Mouse (Mus musculus) forebrain, embryonic 13.5 days (tissue): ENCODE measurements around the gene 4932438H23Rik. TPM values are rescaled to one million over a fixed set of nuclear protein-coding genes. Genes with fewer than 3 reads are reported as not detected.

ENCODE experiments used
- ATAC-seq: fragments of 200-750 bp; cut with Nextera tagmentation; 2 replicates; pipeline ENCODE4 v1.8.0; 2017
- H3K27ac ChIP-seq: fragments of 300-500 bp; sonication (generic); 2 replicates; pipeline ENCODE4 v1.5.1; 2015; ENCODE audit warnings: inconsistent platforms, mild to moderate bottlenecking, moderate library complexity
- H3K27me3 ChIP-seq: fragments of 300-500 bp; sonication (generic); 2 replicates; pipeline ENCODE4 v1.6.1; 2015; ENCODE audit warnings: mild to moderate bottlenecking, inconsistent platforms
- H3K36me3 ChIP-seq: fragments of 300-500 bp; sonication (generic); 2 replicates; pipeline ENCODE4 v1.6.1; 2015; ENCODE audit warnings: mild to moderate bottlenecking, inconsistent platforms; ENCODE audit not compliant: poor library complexity, severe bottlenecking
- H3K4me1 ChIP-seq: fragments of 300-500 bp; sonication (generic); 2 replicates; pipeline ENCODE4 v1.6.1; 2015; ENCODE audit warnings: inconsistent platforms
- H3K4me2 ChIP-seq: fragments of 300-500 bp; sonication (generic); 2 replicates; pipeline ENCODE4 v1.6.1; 2015; ENCODE audit warnings: inconsistent platforms, mild to moderate bottlenecking, moderate library complexity
- H3K4me3 ChIP-seq: fragments of 300-500 bp; sonication (generic); 2 replicates; pipeline ENCODE4 v1.5.1; 2015; ENCODE audit warnings: mild to moderate bottlenecking, inconsistent platforms
- H3K9ac ChIP-seq: fragments of 300-500 bp; sonication (generic); 2 replicates; pipeline ENCODE4 v1.6.1; 2015; ENCODE audit warnings: mild to moderate bottlenecking, inconsistent platforms
- H3K9me3 ChIP-seq: fragments of 300-500 bp; sonication (generic); replicated peaks from 2 replicates; pipeline ENCODE4 v1.6.1; 2016; ENCODE audit warnings: inconsistent platforms
- WGBS: fragments of 180-500 bp; shearing (Covaris S2); methylation state at CpG from one replicate; pipeline ENCODE4 v1.1.7; 2015; 5-methylcytosine and 5-hydroxymethylcytosine counted together
- polyA plus RNA-seq: library from polyadenylated mRNA; unstranded; fragments of >200 nt; fragmentation: Nextera tagmentation; extraction: Ambion mirVana; gene quantifications from 2 replicates; pipeline ENCODE4 v1.2.1, GENCODE M21; 2015

4932438H23Rik gene
- polyA plus RNA-seq, 1 experiment from 2014 or later: 0.68 TPM

DNA sequence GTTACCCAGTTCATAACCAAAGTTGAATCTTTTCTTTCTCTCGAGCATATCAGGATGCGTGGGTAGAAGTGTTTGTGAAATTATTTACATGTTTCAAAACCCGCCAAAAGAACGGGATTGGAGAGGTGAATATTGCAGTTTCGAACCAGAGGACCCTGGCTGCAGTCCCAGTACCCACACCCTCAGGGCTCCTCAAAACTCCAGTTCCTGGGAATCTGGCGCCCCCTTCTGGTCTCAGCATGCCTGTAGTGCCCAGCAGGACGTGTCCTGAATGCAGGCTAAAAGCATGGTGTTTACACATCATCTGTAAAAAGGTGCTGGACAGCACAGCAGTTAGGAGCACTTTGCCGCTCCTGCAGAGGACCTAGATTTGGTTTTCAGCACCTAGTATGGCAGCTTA, 49.4 kb downstream of the 4932438H23Rik start:
- WGBS: 59% methylated on average over 8 of the region's 8 CpGs
- Histone ChIP-seq H3K27me3 (0 out of 2 replicates have a peak, but pooled peaks cover 4% of the 10 kb centered on the region), H3K4me3 (no peak overlapping the region), H3K9ac (no peak overlapping the region), H3K9me3 (no peaks in the 10 kb centered on the region), H3K4me1 (peaks cover 23% of the 10 kb centered on the region), H3K36me3 (peaks cover 10% of the 10 kb centered on the region), H3K4me2 (no peak overlapping the region), H3K27ac (no peak overlapping the region)
- no peak for ATAC-seq

DNA sequence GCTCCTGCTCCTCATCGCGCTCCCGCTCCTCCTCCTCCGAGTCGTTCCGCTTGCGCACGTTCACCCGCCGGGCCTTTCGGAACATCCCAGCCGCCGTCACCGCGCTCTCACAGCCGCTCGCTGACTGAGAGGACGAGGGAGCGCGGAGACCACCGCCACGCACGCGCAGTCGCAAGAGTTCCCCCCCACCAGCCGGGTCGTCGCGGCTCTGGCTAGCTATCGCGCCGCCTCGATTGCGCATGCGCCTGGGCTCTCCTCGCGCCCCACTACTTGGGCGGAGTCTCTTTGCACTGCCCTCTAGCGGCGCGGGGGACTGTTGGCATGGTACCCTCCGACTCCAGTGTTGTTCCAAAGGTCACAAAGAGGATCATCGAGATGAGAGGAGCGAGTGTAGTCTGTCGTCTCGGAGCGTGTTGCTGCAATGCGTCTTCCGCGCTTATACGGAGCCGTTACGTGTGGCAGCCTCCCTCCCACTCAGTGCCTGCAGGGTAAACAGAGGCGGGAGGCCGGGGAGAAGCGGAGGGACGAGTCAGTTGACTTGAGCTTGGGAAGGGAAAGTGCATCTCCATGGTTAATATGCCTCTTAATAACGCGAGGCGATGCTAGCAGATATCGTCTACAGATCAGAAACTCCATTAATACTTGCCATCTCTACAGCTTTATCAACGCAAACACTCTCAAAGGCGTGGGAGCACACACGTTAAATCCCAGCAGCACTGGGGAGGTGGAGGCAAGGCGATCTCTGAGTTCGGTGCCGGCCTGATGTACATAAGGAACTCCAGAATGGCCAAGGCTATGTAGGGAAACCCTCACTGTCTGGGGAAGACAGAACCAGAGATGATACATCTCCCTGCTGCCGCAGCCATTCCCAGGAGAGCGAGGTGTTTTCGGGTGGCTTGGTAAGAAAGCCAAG, 50.4 kb downstream of the 4932438H23Rik start, which contains the start of gene Paxbp1:
Gene Paxbp1, minus strand, starts transcription at position 274 of the 913 bp plus-strand sequence.
- peak within 1 kb of the TSS; percentile 99 for H3K9ac ChIP-seq
- H3K4me3 ChIP-seq: peak within 1 kb of the TSS; percentile 80
- peaks cover 15% of the 10 kb centered on the region for H3K36me3 ChIP-seq
- 0 out of 2 replicates have a peak, but pooled peaks cover 4% of the 10 kb centered on the region for H3K27me3 ChIP-seq
- 2% methylated on average over 64 of the region's 70 CpGs for WGBS
- ATAC-seq: peak; percentile 96
- H3K4me1 ChIP-seq: peaks cover 23% of the 10 kb centered on the region
- H3K27ac ChIP-seq: peak within 1 kb of the TSS; percentile 98
- no peaks in the 10 kb centered on the region for H3K9me3 ChIP-seq
- H3K4me2 ChIP-seq: peak within 1 kb of the TSS; percentile 74

DNA sequence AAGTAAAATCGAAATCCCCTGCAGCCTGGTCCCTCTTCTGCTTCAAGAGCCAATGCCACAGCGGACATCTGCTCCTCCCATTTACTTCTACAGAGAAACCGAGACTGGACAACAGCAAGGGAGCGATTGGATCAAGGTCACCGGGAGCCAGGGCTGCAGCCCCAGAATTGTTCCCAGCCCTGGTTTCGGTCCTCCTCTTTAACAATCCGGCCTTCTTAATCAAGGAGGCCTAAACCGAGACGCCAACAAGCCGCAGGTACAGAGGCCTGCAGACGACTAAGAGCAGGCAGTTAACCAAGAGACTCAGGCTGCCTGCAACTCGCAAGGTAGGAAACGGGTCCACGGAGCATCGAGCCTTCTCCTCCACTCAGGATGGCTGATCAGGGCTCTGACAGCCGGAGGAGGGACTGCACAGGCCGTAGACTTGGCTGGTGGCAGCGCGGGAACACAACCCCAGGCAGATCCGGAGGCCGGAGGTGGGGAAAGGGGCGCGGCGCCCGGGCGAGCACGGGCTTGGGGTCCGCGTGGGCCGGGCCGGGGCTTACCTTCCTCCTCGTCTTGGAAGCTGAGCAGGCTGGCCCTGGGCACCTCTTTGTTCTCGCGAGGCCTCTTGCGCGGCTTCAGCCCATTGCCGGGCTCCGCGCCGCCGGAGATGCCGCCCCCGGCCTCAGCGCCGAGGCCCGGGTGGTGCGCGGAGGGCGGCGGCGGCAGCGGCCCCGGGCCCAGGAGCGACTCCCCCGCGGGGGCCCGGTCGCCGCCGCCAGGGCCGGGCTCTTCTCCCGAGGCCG, 51.3 kb downstream of the 4932438H23Rik start:
- ATAC-seq: peak; percentile 73
- H3K4me2 ChIP-seq: peak overlapping the region; percentile 74
- peaks cover 23% of the 10 kb centered on the region for H3K4me1 ChIP-seq
- peak overlapping the region; percentile 98 for H3K27ac ChIP-seq
- peak overlapping the region; percentile 80 for H3K4me3 ChIP-seq
- 0% methylated on average over 49 of the region's 63 CpGs for WGBS
- no peaks in the 10 kb centered on the region for H3K9me3 ChIP-seq
- 0 out of 2 replicates have a peak, but pooled peaks cover 4% of the 10 kb centered on the region for H3K27me3 ChIP-seq
- H3K9ac ChIP-seq: peak overlapping the region; percentile 99
- H3K36me3 ChIP-seq: peaks cover 22% of the 10 kb centered on the region

DNA sequence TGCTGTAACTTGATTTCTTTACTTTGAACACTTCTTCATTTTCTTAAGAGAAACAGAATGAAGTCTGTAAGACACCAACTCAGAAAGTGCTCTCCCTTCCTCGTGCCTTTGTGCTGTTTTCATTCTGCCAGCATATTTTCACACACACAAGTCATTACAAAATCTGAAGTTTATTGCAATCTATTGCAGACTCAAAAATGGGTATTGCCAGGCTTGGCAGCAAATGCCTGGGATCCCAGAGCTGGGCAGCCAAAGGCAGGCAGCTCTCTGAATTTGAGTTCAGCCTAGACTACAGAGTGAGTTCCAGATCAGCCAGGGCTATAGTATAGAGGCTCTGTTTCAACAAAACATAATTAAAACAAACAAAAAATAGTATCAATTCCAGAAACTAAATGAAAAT, 52.3 kb downstream of the 4932438H23Rik start:
- Histone ChIP-seq H3K9ac (peak overlapping the region; percentile 59), H3K4me3 (peak overlapping the region; percentile 80), H3K9me3 (no peaks in the 10 kb centered on the region), H3K4me1 (peaks cover 23% of the 10 kb centered on the region), H3K36me3 (peaks cover 32% of the 10 kb centered on the region), H3K27ac (no peak overlapping the region), H3K4me2 (peak overlapping the region; percentile 74), H3K27me3 (0 out of 2 replicates have a peak, but pooled peaks cover 4% of the 10 kb centered on the region)
- ATAC-seq: no peak
- WGBS: 65% methylated on average over 1 of the region's 1 CpGs

DNA sequence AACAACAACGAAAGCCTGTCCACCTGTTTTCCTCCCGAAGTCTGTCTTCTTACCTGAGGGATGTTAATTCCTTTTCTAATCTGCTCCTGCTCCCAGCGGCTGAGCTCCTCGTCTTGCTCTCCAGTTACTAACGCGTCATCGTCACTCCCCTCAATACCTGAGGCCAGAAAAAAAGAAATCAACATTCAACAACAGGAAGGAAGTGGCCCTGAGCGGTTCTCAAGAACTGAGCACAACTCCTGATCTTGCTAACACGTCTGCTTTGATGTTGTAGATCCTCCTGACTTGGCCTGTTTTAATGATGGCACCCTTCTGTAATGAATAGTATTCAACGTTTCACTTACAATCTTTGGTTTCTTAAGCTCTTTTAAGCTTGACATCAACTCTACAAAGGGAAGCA, 59.1 kb downstream of the 4932438H23Rik start:
- Histone ChIP-seq H3K4me2 (no peak overlapping the region), H3K9me3 (no peaks in the 10 kb centered on the region), H3K9ac (no peak overlapping the region), H3K27me3 (no peaks in the 10 kb centered on the region), H3K4me1 (no peaks in the 10 kb centered on the region), H3K27ac (no peak overlapping the region), H3K36me3 (peaks cover 85% of the 10 kb centered on the region), H3K4me3 (no peak overlapping the region)
- ATAC-seq: no peak
- 88% methylated on average over 10 of the region's 10 CpGs for WGBS

DNA sequence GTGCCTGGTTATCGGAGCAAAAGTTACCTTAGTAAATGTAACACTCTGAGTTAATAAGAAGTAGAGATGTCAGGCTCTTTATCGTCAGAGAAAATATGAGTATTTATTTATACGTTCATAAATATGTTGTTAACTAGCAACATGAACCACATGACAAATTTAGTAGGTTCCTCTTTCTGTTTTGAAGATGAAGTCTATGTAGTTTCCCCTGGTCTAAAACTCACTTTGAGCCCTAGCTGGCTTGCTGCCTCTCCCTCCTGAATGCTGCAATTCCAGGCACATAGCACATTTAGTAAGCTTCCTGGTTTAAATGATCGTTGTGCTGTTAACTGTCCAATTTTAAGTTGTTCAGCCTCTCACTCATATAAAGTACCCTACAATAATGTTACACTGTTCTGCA, 64.2 kb downstream of the 4932438H23Rik start:
- WGBS: 93% methylated on average over 4 of the region's 4 CpGs
- H3K36me3 ChIP-seq: peaks cover 89% of the 10 kb centered on the region
- no peaks in the 10 kb centered on the region for H3K9me3 ChIP-seq
- no peak overlapping the region for H3K4me3 ChIP-seq
- H3K9ac ChIP-seq: no peak overlapping the region
- H3K27me3 ChIP-seq: no peaks in the 10 kb centered on the region
- no peak for ATAC-seq
- no peak overlapping the region for H3K27ac ChIP-seq
- H3K4me1 ChIP-seq: no peaks in the 10 kb centered on the region
- no peak overlapping the region for H3K4me2 ChIP-seq

DNA sequence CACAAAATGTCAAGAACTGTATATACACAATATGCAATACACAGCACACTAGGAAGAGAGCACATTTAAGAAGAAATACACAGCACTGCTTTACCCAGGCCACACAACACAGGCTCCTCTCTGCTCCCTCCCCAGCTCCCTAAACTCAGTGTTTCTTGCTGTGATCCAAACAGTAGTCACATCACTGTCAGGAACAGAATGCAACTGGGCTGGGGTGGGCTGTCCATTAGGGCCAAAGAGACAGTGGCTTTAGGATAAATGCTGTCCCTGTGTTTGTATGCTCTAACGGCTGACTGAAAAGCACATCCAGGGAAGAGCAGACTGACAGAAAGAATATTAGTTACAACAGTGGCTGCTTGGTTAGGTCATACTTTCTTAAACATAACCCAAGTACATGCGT, 65.0 kb downstream of the 4932438H23Rik start:
- Histone ChIP-seq H3K9ac (no peak overlapping the region), H3K27ac (no peak overlapping the region), H3K4me2 (no peak overlapping the region), H3K36me3 (peaks cover 91% of the 10 kb centered on the region), H3K4me3 (no peak overlapping the region), H3K9me3 (no peaks in the 10 kb centered on the region), H3K4me1 (no peaks in the 10 kb centered on the region), H3K27me3 (no peaks in the 10 kb centered on the region)
- no peak for ATAC-seq
- WGBS: 91% methylated on average over 2 of the region's 2 CpGs

DNA sequence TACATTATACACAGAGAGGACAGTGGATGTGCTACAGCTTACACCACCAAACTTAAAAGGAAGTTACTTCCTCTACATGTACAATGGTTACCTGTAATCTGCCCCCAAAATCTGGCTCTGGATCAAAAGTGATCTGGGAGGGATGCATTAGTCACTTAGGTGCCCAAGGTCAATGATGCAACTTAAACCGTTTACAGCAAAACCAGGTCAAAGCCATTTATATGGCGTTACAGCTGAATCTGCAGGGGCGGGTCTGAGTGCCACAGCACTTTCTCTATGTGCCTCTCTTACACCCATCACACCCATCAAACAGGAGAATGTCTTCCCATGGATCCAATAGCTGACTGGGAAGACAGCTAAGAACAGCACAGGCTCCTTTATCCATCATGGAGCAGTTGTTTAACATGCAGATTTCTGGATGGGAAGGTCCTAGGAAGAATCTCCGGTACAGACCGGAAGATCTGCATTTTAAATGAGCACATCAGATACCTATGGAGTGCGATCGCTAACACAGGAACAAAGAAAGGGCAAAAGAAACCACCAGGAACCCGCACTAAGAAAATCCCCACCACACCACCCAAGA, 65.7 kb downstream of the 4932438H23Rik start:
- H3K9ac ChIP-seq: no peak overlapping the region
- H3K4me2 ChIP-seq: no peak overlapping the region
- H3K27ac ChIP-seq: no peak overlapping the region
- no peak for ATAC-seq
- H3K27me3 ChIP-seq: no peaks in the 10 kb centered on the region
- H3K4me1 ChIP-seq: no peaks in the 10 kb centered on the region
- WGBS: 88% methylated on average over 8 of the region's 8 CpGs
- no peak overlapping the region for H3K4me3 ChIP-seq
- peaks cover 91% of the 10 kb centered on the region for H3K36me3 ChIP-seq
- H3K9me3 ChIP-seq: no peaks in the 10 kb centered on the region

DNA sequence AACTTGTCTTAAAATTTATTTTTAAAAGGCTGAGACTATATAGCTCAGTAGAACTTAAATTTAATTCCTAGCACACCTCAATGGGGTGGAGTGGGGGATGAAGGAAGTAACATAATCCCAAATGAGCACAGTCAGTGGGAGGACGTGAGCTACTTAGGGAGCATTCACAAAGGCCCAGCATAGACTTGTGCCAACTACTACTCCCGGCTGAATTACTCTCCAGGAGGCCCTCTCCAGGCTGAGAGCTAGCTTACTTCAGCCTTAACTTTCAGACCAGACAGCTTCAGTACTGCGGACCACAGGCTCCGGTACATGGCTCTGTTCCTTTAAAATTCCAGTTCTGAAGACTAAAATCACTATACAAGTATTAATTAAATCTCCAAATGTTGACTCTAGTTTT, 68.6 kb downstream of the 4932438H23Rik start:
- 83% methylated on average over 4 of the region's 4 CpGs for WGBS
- Histone ChIP-seq H3K4me3 (no peak overlapping the region), H3K36me3 (peaks cover 90% of the 10 kb centered on the region), H3K9me3 (0 out of 2 replicates have a peak, but pooled peaks cover 4% of the 10 kb centered on the region), H3K9ac (no peak overlapping the region), H3K27me3 (no peaks in the 10 kb centered on the region), H3K27ac (no peak overlapping the region), H3K4me2 (no peak overlapping the region), H3K4me1 (no peaks in the 10 kb centered on the region)
- ATAC-seq: no peak

DNA sequence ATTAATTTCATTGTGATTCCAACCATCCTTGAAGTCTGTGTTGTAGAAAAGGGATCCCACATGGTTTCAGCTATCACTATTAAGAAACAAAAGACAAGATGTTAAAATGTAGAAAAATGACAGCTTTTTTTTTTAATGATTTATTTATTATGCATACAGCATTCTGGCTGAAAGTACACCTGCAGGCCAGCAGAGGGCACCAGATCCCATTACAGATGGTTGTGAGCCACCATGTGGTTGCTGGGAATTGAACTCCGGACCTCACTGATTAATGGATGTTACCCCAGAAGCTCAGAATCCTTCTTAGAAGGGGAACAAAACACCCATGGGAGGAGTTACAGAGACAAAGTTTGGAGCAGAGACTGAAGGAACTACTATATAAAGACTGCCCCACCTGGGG, 71.5 kb downstream of the 4932438H23Rik start:
- Histone ChIP-seq H3K4me3 (no peak overlapping the region), H3K9ac (no peak overlapping the region), H3K4me2 (no peak overlapping the region), H3K27ac (no peak overlapping the region), H3K36me3 (peaks cover 96% of the 10 kb centered on the region), H3K9me3 (0 out of 2 replicates have a peak, but pooled peaks cover 4% of the 10 kb centered on the region), H3K27me3 (no peaks in the 10 kb centered on the region), H3K4me1 (no peaks in the 10 kb centered on the region)
- WGBS: 83% methylated on average over 1 of the region's 1 CpGs
- ATAC-seq: no peak

DNA sequence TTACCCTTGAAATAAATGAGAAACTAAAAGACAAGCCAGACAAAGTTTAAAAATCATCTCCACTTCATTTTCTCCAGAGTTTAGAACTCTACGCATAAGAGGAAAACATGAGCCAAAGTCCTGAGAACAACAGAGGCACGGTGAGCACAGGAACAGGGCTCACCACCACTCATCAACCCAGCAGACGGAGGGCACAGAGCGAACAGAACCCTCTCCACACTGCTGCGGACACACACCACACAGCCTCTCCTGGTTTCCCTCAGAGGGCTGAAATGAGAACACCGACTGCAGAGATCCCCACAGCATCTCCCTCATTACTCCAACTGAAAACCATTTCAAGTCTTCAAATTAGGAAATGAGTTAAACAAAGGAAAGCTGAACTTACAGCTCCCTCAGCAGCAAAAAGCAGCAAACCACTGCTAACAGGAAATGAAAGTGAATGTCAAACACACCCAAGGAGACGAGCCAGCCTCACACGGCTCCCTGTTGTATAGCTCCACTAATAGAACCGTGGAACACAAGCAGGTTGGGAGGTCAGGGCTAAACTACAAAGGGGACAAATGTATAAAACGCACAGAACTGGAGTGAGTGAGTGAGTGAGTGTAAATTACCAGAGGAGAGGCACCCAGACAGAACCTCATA, 74.0 kb downstream of the 4932438H23Rik start:
- no peak overlapping the region for H3K27ac ChIP-seq
- H3K9ac ChIP-seq: no peak overlapping the region
- WGBS: 96% methylated on average over 10 of the region's 10 CpGs
- H3K4me3 ChIP-seq: no peak overlapping the region
- H3K9me3 ChIP-seq: 0 out of 2 replicates have a peak, but pooled peaks cover 4% of the 10 kb centered on the region
- H3K36me3 ChIP-seq: peaks cover 92% of the 10 kb centered on the region
- H3K4me1 ChIP-seq: no peaks in the 10 kb centered on the region
- no peak for ATAC-seq
- H3K4me2 ChIP-seq: no peak overlapping the region
- H3K27me3 ChIP-seq: no peaks in the 10 kb centered on the region
